Mouse (Mus musculus): ENCODE measurements around the gene Ank3. TPM values are rescaled to one million over a fixed set of nuclear protein-coding genes. Genes with fewer than 3 reads are reported as not detected.

The Ank3 gene
- polyA plus RNA-seq, 1 experiment from 2014 or later: 102 TPM

DNA sequence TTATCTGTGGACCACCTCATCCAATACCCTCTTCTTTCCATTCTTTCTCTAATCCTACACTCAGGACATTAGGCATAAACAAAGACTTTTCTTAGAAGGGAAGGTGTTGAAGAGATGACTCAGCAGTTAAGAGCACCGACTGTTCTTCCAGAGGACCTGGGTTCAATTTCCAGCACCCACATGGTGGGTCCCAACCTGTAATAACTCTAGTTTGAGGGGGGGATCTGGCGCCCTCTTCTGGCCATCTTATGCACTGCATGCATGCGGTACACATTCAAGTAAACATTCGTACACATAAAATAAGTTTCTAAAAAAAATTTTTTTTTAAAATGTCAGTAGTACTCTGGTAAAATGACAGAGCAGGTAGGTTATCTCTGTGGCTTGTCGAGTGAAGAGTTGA is 133.0 kb downstream of the Ank3 start:
- Histone ChIP-seq H3K27me3 (no peaks in the 10 kb centered on the region), H3K4me2 (replicated peaks) (no peak overlapping the region), H3K27ac (0 out of 2 replicates have a peak overlapping the region, but pooled peaks have one; percentile 30), H3K4me1 (replicated peaks) (peaks cover 26% of the 10 kb centered on the region), H3K4me3 (replicated peaks) (no peak overlapping the region), H3K36me3 (no peaks in the 10 kb centered on the region), H3K9ac (replicated peaks) (no peak overlapping the region), H3K9me3 (no peaks in the 10 kb centered on the region)
- no peak for ATAC-seq
- 78% methylated on average over 5 of the region's 5 CpGs for WGBS

GRCm38 (mm10) chr10:69532169-69532730 is 133.7 kb downstream of the Ank3 start:
- Histone ChIP-seq H3K4me3 (replicated peaks) (no peak overlapping the region), H3K4me2 (replicated peaks) (peak overlapping the region; percentile 16; the same call in 1 of the 2 replicates), H3K9me3 (no peaks in the 10 kb centered on the region), H3K27me3 (no peaks in the 10 kb centered on the region), H3K9ac (replicated peaks) (no peak overlapping the region), H3K36me3 (no peaks in the 10 kb centered on the region), H3K4me1 (replicated peaks) (peaks cover 26% of the 10 kb centered on the region), H3K27ac (peak overlapping the region; percentile 92)
- no peak for ATAC-seq
- 59% methylated on average over 10 of the region's 10 CpGs for WGBS

GRCm38 (mm10) chr10:69533505-69534388 is 135.2 kb downstream of the Ank3 start:
- 3% methylated on average over 22 of the region's 22 CpGs for WGBS
- H3K9ac ChIP-seq (replicated peaks): peak overlapping the region; percentile 77

GRCm38 (mm10) chr10:69534716-69535115 is 136.1 kb downstream of the Ank3 start:
- H3K36me3 ChIP-seq: no peaks in the 10 kb centered on the region
- H3K4me2 ChIP-seq (replicated peaks): peak overlapping the region; percentile 70
- H3K4me3 ChIP-seq (replicated peaks): peak overlapping the region; percentile 60
- no peaks in the 10 kb centered on the region for H3K27me3 ChIP-seq
- H3K9me3 ChIP-seq: no peaks in the 10 kb centered on the region
- 26% methylated on average over 9 of the region's 9 CpGs for WGBS
- ATAC-seq: no peak
- H3K4me1 ChIP-seq (replicated peaks): peaks cover 39% of the 10 kb centered on the region
- peak overlapping the region; percentile 92 for H3K27ac ChIP-seq
- peak overlapping the region; percentile 77 for H3K9ac ChIP-seq (replicated peaks)

More at GRCm38 (mm10) chr10:69533505-69534388, 135.2 kb downstream of the Ank3 start:
- H3K27ac ChIP-seq: peak overlapping the region; percentile 92
- H3K4me1 ChIP-seq (replicated peaks): peaks cover 38% of the 10 kb centered on the region
- no peaks in the 10 kb centered on the region for H3K36me3 ChIP-seq
- H3K4me2 ChIP-seq (replicated peaks): peak overlapping the region; percentile 70
- ATAC-seq: peak; percentile 74
- H3K9me3 ChIP-seq: no peaks in the 10 kb centered on the region
- H3K4me3 ChIP-seq (replicated peaks): peak overlapping the region; percentile 60
- no peaks in the 10 kb centered on the region for H3K27me3 ChIP-seq

DNA sequence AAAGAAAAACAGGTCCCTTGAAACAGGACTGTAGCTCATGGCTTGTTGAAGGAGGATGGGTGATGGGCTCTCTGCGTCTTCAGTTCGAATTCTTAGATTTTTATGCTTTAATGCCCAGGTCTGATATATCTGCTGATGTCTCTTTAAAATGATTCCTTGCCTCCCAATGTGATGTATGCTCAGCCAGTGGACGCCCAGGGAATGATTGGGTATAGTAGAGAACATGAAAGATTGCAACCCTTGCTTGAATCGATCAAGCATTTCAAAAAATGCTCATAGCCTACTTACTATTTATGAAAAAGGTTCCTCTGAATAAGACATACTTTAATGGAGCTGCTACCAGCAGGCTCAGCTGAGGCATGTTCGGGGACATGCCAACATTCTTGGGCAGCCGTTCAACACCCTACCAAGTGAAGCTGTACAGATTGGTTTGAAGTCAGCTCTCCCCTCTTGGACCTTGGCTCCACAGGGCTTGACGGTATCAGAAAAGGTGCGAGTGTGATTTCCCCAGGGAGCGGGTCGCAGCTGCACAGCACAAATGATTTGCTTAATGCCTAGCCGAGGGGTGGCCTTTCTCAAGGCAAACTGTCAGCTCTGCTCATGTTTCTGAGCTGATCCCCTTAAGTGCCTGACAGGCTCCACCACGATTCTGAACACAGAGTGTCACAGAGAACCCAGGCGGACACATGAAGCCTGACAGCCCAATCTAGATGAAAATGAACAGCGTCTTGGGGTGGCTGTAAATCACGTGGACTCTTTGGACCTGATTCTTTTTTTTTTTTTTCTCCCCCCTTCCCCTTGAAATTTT is 136.8 kb downstream of the Ank3 start:
- WGBS: 25% methylated on average over 15 of the region's 15 CpGs
- peak overlapping the region; percentile 70 for H3K4me2 ChIP-seq (replicated peaks)

DNA sequence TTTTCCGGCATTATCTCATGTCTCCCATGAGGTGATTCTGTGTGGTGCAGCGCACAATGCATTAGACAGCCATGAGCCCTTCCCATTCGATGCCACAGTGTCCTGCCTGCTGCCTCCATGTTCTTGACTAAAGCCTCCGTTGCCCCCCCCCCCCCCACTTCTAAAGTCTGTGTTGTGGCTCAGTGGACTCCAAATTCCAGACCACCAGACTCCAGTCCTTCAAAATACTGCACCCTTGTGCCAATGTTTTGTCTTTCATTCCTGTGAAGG is 137.3 kb downstream of the Ank3 start:
- peaks cover 39% of the 10 kb centered on the region for H3K4me1 ChIP-seq (replicated peaks)
- peak; percentile 70 for ATAC-seq
- H3K9ac ChIP-seq (replicated peaks): peak overlapping the region; percentile 77
- H3K27me3 ChIP-seq: no peaks in the 10 kb centered on the region
- peak overlapping the region; percentile 70 for H3K4me2 ChIP-seq (replicated peaks)
- H3K4me3 ChIP-seq (replicated peaks): peak overlapping the region; percentile 60
- no peaks in the 10 kb centered on the region for H3K9me3 ChIP-seq
- WGBS: 34% methylated on average over 4 of the region's 4 CpGs
- H3K36me3 ChIP-seq: no peaks in the 10 kb centered on the region; the same call in 1 of the 2 replicates
- H3K27ac ChIP-seq: peak overlapping the region; percentile 92

More for the DNA sequence above, 136.8 kb downstream of the Ank3 start:
- Histone ChIP-seq H3K27ac (peak overlapping the region; percentile 92), H3K36me3 (no peaks in the 10 kb centered on the region), H3K9me3 (no peaks in the 10 kb centered on the region), H3K4me3 (replicated peaks) (peak overlapping the region; percentile 60), H3K4me1 (replicated peaks) (peaks cover 39% of the 10 kb centered on the region), H3K27me3 (no peaks in the 10 kb centered on the region), H3K9ac (replicated peaks) (peak overlapping the region; percentile 77)
- ATAC-seq: peak; percentile 88

- no peaks in the 10 kb centered on the region for H3K27me3 ChIP-seq
These were observed 138.0 kb downstream of the Ank3 start for GRCm38 (mm10) chr10:69536372-69537075.

DNA sequence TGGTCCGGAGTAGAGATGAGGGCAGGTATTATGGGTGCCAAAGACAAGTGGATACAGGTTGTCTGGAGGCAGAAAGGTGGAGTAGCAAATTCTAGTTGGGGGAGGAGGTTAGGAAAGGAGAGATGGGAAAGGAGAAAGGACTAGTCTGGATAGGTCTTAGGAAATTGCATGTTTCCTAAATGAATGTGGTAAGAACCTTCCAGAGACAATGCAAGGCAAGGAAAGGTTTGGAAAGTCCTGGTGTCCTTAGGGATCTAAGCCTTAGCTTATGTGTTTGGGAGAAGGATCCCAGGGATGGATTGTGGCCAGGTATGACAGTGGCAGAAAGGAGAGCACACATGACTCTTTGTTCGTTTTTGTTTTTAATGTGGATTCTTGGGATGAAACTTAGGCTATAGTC is 139.7 kb downstream of the Ank3 start:
- 91% methylated on average over 2 of the region's 2 CpGs for WGBS
- Histone ChIP-seq H3K4me1 (replicated peaks) (peaks cover 27% of the 10 kb centered on the region), H3K4me3 (replicated peaks) (peak overlapping the region; percentile 60; the same call in 1 of the 2 replicates), H3K9ac (replicated peaks) (no peak overlapping the region), H3K27ac (no peak overlapping the region), H3K36me3 (no peaks in the 10 kb centered on the region; the same call in 1 of the 2 replicates), H3K9me3 (no peaks in the 10 kb centered on the region), H3K27me3 (no peaks in the 10 kb centered on the region), H3K4me2 (replicated peaks) (peak overlapping the region; percentile 70)
- ATAC-seq: no peak

More at GRCm38 (mm10) chr10:69536372-69537075, 138.0 kb downstream of the Ank3 start:
- H3K36me3 ChIP-seq: no peaks in the 10 kb centered on the region; the same call in 1 of the 2 replicates
- no peak for ATAC-seq
- peak overlapping the region; percentile 77 for H3K9ac ChIP-seq (replicated peaks)
- peak overlapping the region; percentile 92 for H3K27ac ChIP-seq
- WGBS: 59% methylated on average over 9 of the region's 9 CpGs
- H3K4me3 ChIP-seq (replicated peaks): peak overlapping the region; percentile 60
- H3K9me3 ChIP-seq: no peaks in the 10 kb centered on the region
- peaks cover 39% of the 10 kb centered on the region for H3K4me1 ChIP-seq (replicated peaks)
- H3K4me2 ChIP-seq (replicated peaks): peak overlapping the region; percentile 70

DNA sequence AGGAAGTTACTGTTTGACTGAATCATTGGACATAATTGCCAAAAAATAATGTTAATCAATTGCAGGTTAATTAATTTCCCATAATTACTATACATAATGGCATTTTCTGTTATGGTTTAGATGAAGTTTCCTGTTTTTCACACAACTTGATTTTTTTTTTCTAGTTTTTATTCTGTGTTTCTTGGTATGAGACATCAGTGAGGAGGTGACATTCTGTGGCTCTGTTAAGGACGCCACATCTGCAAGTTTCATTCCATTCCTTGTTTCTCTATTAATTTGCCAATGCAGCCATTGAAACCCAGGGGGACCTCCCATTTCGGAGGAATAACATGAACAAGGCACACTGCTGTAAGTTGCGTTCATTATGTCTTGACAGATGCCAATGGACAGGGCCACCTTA is 143.9 kb downstream of the Ank3 start:
- Histone ChIP-seq H3K4me2 (replicated peaks) (no peak overlapping the region), H3K36me3 (no peaks in the 10 kb centered on the region; the same call in 1 of the 2 replicates), H3K27me3 (no peaks in the 10 kb centered on the region), H3K4me3 (replicated peaks) (no peak overlapping the region), H3K9me3 (no peaks in the 10 kb centered on the region), H3K4me1 (replicated peaks) (peaks cover 29% of the 10 kb centered on the region), H3K27ac (no peak overlapping the region), H3K9ac (replicated peaks) (no peak overlapping the region)
- 92% methylated on average over 3 of the region's 3 CpGs for WGBS
- no peak for ATAC-seq

GRCm38 (mm10) chr10:69543876-69544620 is 145.5 kb downstream of the Ank3 start:
- ATAC-seq: no peak
- no peak overlapping the region for H3K9ac ChIP-seq (replicated peaks)
- H3K4me2 ChIP-seq (replicated peaks): no peak overlapping the region
- H3K36me3 ChIP-seq: peaks cover 3% of the 10 kb centered on the region
- no peaks in the 10 kb centered on the region for H3K27me3 ChIP-seq
- no peak overlapping the region for H3K27ac ChIP-seq
- peaks cover 15% of the 10 kb centered on the region for H3K4me1 ChIP-seq (replicated peaks)
- no peak overlapping the region for H3K4me3 ChIP-seq (replicated peaks)
- WGBS: 89% methylated on average over 10 of the region's 10 CpGs
- no peaks in the 10 kb centered on the region for H3K9me3 ChIP-seq

DNA sequence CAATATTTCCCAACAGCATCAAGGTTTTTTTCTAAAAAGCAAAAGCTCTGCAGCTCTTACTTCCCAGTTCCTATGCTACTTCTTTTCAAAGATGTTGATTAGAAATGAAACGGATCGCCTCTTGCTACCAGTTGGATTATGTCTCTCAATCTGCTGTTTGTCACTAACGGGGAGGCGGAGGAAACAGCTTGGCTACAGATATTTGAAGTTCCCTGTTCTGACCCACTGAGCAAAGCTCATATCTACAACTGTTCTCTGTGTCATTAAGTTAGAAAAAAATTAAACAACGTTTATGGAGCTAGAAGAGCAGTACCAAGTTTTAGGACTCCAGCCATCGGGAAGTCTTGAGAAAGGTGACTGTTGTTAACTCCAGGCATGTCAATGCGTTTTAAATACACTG is 146.1 kb downstream of the Ank3 start:
- H3K4me1 ChIP-seq (replicated peaks): peaks cover 15% of the 10 kb centered on the region
- no peak overlapping the region for H3K4me3 ChIP-seq (replicated peaks)
- no peak for ATAC-seq
- H3K27ac ChIP-seq: no peak overlapping the region
- no peak overlapping the region for H3K4me2 ChIP-seq (replicated peaks)
- H3K9me3 ChIP-seq: no peaks in the 10 kb centered on the region
- H3K36me3 ChIP-seq: peaks cover 3% of the 10 kb centered on the region
- H3K9ac ChIP-seq (replicated peaks): no peak overlapping the region
- 91% methylated on average over 7 of the region's 7 CpGs for WGBS
- no peaks in the 10 kb centered on the region for H3K27me3 ChIP-seq

All from midbrain, embryonic 13.5 days (tissue).